Mouse (Mus musculus) forebrain, embryonic 14.5 days (tissue): ENCODE measurements around the gene Dbn1. TPM values are rescaled to one million over a fixed set of nuclear protein-coding genes. Genes with fewer than 3 reads are reported as not detected.

ENCODE experiments used
- ATAC-seq: fragments of 200-750 bp; cut with Nextera tagmentation; 2 replicates; pipeline ENCODE4 v1.8.0; 2017; ENCODE audit warnings: mild to moderate bottlenecking, moderate library complexity
- DNase-seq: peaks from one replicate; pipeline ENCODE4 v3.0.0-alpha.2; 2015; ENCODE audit warnings: low spot score
- H3K27ac ChIP-seq: fragments of 300-500 bp; sonication (generic); 2 replicates; pipeline ENCODE4 v1.5.1; 2014; ENCODE audit warnings: low read depth, mild to moderate bottlenecking, control low read depth, low read length, moderate library complexity
- H3K27me3 ChIP-seq: fragments of 300-500 bp; sonication (generic); replicated peaks from 2 replicates; pipeline ENCODE4 v1.6.1; 2014; ENCODE audit warnings: low read length, control low read depth, mixed read lengths; ENCODE audit not compliant: control insufficient read depth, insufficient read depth
- H3K36me3 ChIP-seq: fragments of 300-500 bp; sonication (generic); 2 replicates; pipeline ENCODE4 v1.6.1; 2014; ENCODE audit warnings: low read length, control low read depth; ENCODE audit not compliant: control insufficient read depth, insufficient read depth
- H3K4me1 ChIP-seq: fragments of 300-500 bp; sonication (generic); 2 replicates; pipeline ENCODE4 v1.6.1; 2014; ENCODE audit warnings: antibody characterized with exemption, low read length, control low read depth; ENCODE audit not compliant: control insufficient read depth, insufficient read depth
- H3K4me2 ChIP-seq: fragments of 300-500 bp; sonication (generic); 2 replicates; pipeline ENCODE4 v1.6.1; 2014; ENCODE audit warnings: mild to moderate bottlenecking, control low read depth, low read length
- H3K4me3 ChIP-seq: fragments of 300-500 bp; sonication (generic); 2 replicates; pipeline ENCODE4 v1.5.1; 2014; ENCODE audit warnings: low read depth, low read length, control low read depth
- H3K9ac ChIP-seq: fragments of 300-500 bp; sonication (generic); 2 replicates; pipeline ENCODE4 v1.6.1; 2014; ENCODE audit warnings: mild to moderate bottlenecking, low read length, control low read depth, moderate library complexity
- H3K9me3 ChIP-seq: fragments of 300-500 bp; sonication (generic); replicated peaks from 2 replicates; pipeline ENCODE4 v1.6.1; 2016; ENCODE audit warnings: low read length, control low read depth, mixed read lengths; ENCODE audit not compliant: control insufficient read depth
- WGBS: fragments of 180-500 bp; shearing (Covaris S2); extraction: QIAGEN DNeasy Blood & Tissue Kit; methylation state at CpG from one replicate; pipeline ENCODE4 v1.1.7; 2014; 5-methylcytosine and 5-hydroxymethylcytosine counted together
- polyA plus RNA-seq: library from polyadenylated mRNA; unstranded; fragments of >200 nt; fragmentation: Nextera tagmentation; extraction: Ambion mirVana; gene quantifications from 2 replicates; pipeline ENCODE4 v1.2.1, GENCODE M21; 2014

The Dbn1 gene
- polyA plus RNA-seq, 1 experiment from 2014 or later = 396 TPM

GRCm38 (mm10) chr13:55451296-55451695, 36.6 kb downstream of the Dbn1 start:
- 94% methylated on average over 10 of the region's 10 CpGs for WGBS
- Histone ChIP-seq H3K36me3 (peaks cover 66% of the 10 kb centered on the region), H3K9ac (no peak overlapping the region), H3K27me3 (no peaks in the 10 kb centered on the region), H3K27ac (no peak overlapping the region), H3K4me3 (no peak overlapping the region), H3K4me1 (peaks cover 5% of the 10 kb centered on the region), H3K4me2 (no peak overlapping the region), H3K9me3 (no peaks in the 10 kb centered on the region)
- ATAC-seq (no peak), DNase-seq (no peak)

DNA sequence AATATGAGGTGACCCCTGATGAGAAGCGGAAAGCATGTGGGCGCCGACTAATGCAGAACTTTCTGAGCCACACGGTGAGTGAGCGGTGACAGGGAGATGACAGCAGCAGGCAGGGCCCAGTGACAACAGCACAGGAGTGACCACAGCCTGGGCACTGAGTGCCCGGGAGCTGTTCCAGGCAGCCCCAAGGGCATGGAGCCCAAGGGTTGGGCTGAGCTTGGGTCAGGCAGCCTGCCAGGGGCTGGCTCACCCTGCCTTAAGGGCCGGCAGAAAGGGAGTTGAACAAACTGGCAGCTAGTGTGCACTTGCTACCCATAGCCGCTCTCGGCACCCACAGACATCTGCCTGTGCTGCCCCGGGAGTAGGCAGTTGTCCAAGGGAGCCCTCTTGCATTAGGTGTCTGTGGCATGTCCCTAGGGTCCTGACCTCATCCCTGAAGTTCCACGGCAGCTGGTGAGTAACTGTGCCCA, 37.4 kb downstream of the Dbn1 start:
- WGBS = 95% methylated on average over 11 of the region's 11 CpGs
- no peaks in the 10 kb centered on the region for H3K27me3 ChIP-seq
- H3K4me1 ChIP-seq = peaks cover 11% of the 10 kb centered on the region
- peaks cover 59% of the 10 kb centered on the region for H3K36me3 ChIP-seq
- no peaks in the 10 kb centered on the region for H3K9me3 ChIP-seq
- no peak overlapping the region for H3K27ac ChIP-seq
- ATAC-seq (no peak), DNase-seq (no peak)
- H3K9ac ChIP-seq = no peak overlapping the region
- H3K4me3 ChIP-seq = no peak overlapping the region
- H3K4me2 ChIP-seq = no peak overlapping the region

DNA sequence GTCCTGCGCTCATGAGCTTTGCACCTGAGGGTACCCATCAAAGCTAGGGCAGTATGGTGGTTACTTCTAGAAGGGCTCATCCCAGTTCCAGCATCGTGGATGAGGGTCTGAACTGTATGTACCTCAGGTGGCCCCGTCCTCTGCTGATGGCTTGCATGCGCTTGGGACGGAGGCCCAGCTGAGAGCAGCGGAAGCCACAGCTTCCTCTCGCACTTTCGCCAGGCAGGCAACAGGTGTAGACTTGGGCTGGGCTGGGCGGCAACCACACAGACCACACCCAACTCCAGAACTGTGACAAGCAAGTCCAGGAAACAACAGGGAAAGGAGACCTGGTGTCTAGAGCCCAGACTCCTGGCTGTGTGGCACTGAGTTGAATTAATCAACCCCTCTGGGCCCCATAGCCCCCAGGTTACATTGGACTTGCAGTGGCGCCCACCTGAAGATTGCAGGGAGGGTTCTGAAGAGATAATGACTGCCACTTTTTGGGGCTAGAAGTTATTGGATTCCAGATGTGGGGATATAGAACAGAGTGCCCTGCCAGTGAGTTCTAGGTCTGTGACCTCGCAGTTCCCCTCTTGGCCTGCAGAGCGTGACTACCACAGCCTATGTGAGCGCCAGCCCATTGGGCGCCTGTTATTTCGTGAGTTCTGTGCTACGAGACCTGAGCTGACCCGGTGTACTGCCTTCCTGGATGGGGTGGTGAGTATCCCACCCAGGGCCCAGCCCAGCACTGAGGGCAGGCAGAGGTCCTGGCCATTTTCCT, 38.1 kb downstream of the Dbn1 start:
- Histone ChIP-seq H3K36me3 (peaks cover 52% of the 10 kb centered on the region), H3K9ac (no peak overlapping the region), H3K4me3 (no peak overlapping the region), H3K27ac (no peak overlapping the region), H3K9me3 (no peaks in the 10 kb centered on the region), H3K27me3 (no peaks in the 10 kb centered on the region), H3K4me1 (peaks cover 11% of the 10 kb centered on the region), H3K4me2 (no peak overlapping the region)
- WGBS = 91% methylated on average over 17 of the region's 17 CpGs
- DNase-seq (no peak), ATAC-seq (no peak)

DNA sequence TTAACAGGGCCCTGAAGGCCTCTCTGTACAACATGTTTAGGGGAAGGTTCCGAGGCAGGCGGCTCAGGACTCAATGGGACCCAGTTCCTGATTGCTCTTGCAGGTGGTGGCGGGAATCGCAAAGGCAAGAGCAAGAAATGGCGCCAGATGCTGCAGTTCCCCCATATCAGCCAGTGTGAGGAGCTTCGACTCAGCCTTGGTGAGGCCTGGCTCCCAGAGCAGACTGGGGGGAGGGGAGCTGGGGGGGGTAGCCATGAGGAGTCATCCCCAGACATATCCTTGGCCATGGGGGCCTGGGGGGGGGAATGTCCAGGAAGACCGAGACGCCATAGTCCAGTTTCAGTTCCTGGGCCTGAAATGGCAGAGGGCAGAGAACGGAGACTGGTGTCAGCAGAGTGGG, 38.7 kb downstream of the Dbn1 start:
- no peak overlapping the region for H3K27ac ChIP-seq
- 89% methylated on average over 9 of the region's 9 CpGs for WGBS
- H3K36me3 ChIP-seq = peaks cover 45% of the 10 kb centered on the region

GRCm38 (mm10) chr13:55448131-55448530, 39.8 kb downstream of the Dbn1 start:
- H3K4me2 ChIP-seq = no peak overlapping the region
- WGBS = 95% methylated on average over 5 of the region's 5 CpGs
- no peaks in the 10 kb centered on the region for H3K27me3 ChIP-seq
- no peak overlapping the region for H3K4me3 ChIP-seq
- no peak overlapping the region for H3K9ac ChIP-seq
- H3K36me3 ChIP-seq = peaks cover 34% of the 10 kb centered on the region
- H3K9me3 ChIP-seq = no peaks in the 10 kb centered on the region
- peaks cover 11% of the 10 kb centered on the region for H3K4me1 ChIP-seq
- H3K27ac ChIP-seq = no peak overlapping the region
- no peak for DNase-seq
- ATAC-seq = no peak

More for the DNA sequence above, 38.7 kb downstream of the Dbn1 start:
- Histone ChIP-seq H3K4me1 (peaks cover 11% of the 10 kb centered on the region), H3K27me3 (no peaks in the 10 kb centered on the region), H3K9me3 (no peaks in the 10 kb centered on the region), H3K4me3 (no peak overlapping the region), H3K9ac (no peak overlapping the region), H3K4me2 (no peak overlapping the region)
- no peak for DNase-seq
- no peak for ATAC-seq

DNA sequence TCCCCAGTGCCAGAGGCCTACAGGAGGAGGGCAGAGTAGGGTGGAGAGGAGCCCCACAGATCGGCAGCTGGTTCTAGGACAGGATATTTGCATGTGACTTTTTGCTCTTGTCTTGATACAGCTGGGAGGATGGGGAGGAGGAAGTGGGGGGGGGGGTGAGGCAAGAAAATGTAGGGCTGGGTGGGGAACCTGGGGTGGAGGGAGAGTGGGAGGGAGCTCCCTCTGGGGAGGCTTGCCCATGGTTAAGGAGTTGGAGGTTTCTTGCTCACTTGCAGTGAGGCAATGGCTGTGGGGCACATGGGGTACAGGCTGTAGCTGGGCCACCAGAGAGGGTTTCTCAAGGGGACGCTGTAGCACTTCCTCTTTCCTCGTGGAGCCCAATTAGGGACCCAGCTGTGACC, 40.4 kb downstream of the Dbn1 start:
- no peak for ATAC-seq
- DNase-seq = no peak
- peaks cover 11% of the 10 kb centered on the region for H3K4me1 ChIP-seq
- H3K9me3 ChIP-seq = no peaks in the 10 kb centered on the region
- peaks cover 29% of the 10 kb centered on the region for H3K36me3 ChIP-seq
- WGBS = 73% methylated on average over 3 of the region's 3 CpGs
- H3K4me3 ChIP-seq = no peak overlapping the region
- H3K9ac ChIP-seq = no peak overlapping the region
- no peak overlapping the region for H3K27ac ChIP-seq
- no peaks in the 10 kb centered on the region for H3K27me3 ChIP-seq
- H3K4me2 ChIP-seq = no peak overlapping the region

GRCm38 (mm10) chr13:55446483-55447105, 41.3 kb downstream of the Dbn1 start:
- Histone ChIP-seq H3K36me3 (peaks cover 19% of the 10 kb centered on the region), H3K4me1 (peaks cover 11% of the 10 kb centered on the region), H3K27ac (no peak overlapping the region), H3K4me3 (peak overlapping the region; percentile 86), H3K9ac (peak overlapping the region; percentile 95), H3K27me3 (no peaks in the 10 kb centered on the region), H3K4me2 (peak overlapping the region; percentile 83), H3K9me3 (no peaks in the 10 kb centered on the region)
- ATAC-seq (no peak), DNase-seq (no peak)
- 84% methylated on average over 6 of the region's 6 CpGs for WGBS

GRCm38 (mm10) chr13:55445361-55446091, 42.4 kb downstream of the Dbn1 start:
- Histone ChIP-seq H3K9ac (peak overlapping the region; percentile 95), H3K36me3 (peaks cover 8% of the 10 kb centered on the region), H3K4me2 (peak overlapping the region; percentile 83), H3K4me3 (peak overlapping the region; percentile 86), H3K4me1 (peaks cover 11% of the 10 kb centered on the region), H3K9me3 (no peaks in the 10 kb centered on the region), H3K27ac (peak overlapping the region; percentile 93), H3K27me3 (no peaks in the 10 kb centered on the region)
- under 1% methylated on average over 66 of the region's 66 CpGs for WGBS
- DNase-seq (no peak), ATAC-seq (no peak)
